ENCODE assay signal across 8 mouse cellular contexts in the genomic region with DNA sequence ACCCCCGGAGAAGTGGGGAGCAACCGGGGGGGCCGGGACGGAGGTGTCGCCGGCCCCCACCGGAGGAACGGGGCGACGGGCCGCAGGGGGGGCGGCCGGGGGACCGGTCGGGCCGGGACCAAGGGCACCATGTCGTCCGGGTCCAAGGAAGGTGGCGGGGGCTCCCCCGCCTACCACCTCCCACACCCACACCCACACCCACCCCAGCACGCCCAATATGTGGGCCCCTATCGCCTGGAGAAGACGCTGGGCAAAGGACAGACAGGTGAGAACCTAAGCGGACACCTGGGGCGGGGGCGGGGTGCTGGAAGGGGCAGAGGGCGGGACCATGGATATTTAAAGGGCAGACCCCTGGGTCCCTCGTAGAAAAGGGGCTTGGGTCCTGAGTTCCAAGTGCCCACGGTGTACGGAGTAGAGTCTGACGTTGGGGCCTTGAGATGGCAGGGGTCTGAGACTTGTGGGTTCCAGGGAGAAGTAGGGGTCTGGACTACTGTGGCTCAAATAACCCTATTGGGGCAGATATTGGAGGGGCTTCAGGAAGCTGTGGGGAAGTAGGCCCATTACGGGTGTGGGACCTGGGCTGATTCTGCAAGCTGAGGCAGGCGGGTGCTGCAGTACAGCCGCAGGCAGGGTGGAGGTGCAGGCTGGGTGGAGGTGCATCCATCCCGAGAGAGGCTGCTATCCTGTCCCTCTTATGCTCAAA. TPM values are rescaled to one million over a fixed set of nuclear protein-coding genes. Genes with fewer than 3 reads are reported as not detected.
A peak's percentile ranks its signal among the peaks of the same experiment; 100 is the strongest.
DNase-seq lines count a peak whose midpoint lies in the region; ATAC-seq and TF ChIP-seq lines count a peak whose summit lies in the region.
"Had no signal": no experiment of that assay in that cellular context is flagged by ENCODE, and none has a peak within 500 bp of the region (broad histone marks: within the 10 kb centered on the region; RNA-seq: fewer than 3 reads in every experiment).

No protein-coding gene starts in this region.

- TF ChIP-seq POLR2A in cortical plate, adult 2 months (IDR thresholded peaks at IDR 0.05; ENCODE audit: extremely low read depth, insufficient read depth, low read length) = no peak

- peak overlapping the region; percentile 86 for H3K9ac ChIP-seq in lung, embryonic 16.5 days (ENCODE audit: low read length)
- peak overlapping the region; percentile 100 for H3K9ac ChIP-seq in hindbrain, embryonic 13.5 days
- H3K9ac ChIP-seq in midbrain, embryonic 14.5 days (replicated peaks; ENCODE audit: low read length) = peak overlapping the region; percentile 100

- no peak for DNase-seq in lung, adult 18-20 months
- DNase-seq in midbrain, embryonic 14.5 days = peak; percentile 51
- DNase-seq in spleen, postnatal 4 days (ENCODE audit: low spot score in 2 of 2) = no peak

- peak overlapping the region; percentile 68 for H3K4me3 ChIP-seq in lung, embryonic 16.5 days (ENCODE audit: low read length)
- H3K4me3 ChIP-seq in cortical plate, adult 2 months (ENCODE audit: insufficient read depth, low read length) = peak overlapping the region; percentile 71
- H3K4me3 ChIP-seq in hindbrain, embryonic 13.5 days = peak overlapping the region; percentile 91
- peak overlapping the region; percentile 99 for H3K4me3 ChIP-seq in midbrain, embryonic 14.5 days (replicated peaks; ENCODE audit: low read depth, low read length)
- H3K4me3 ChIP-seq: megakaryocyte, embryonic 14.5 days had no signal

- peak overlapping the region; percentile 35 for H3K27ac ChIP-seq in lung, embryonic 16.5 days (ENCODE audit: low read length)
- H3K27ac ChIP-seq in cortical plate, adult 2 months (ENCODE audit: insufficient read depth, low read length) = no peak overlapping the region
- H3K27ac ChIP-seq in hindbrain, embryonic 13.5 days = peak overlapping the region; percentile 96
- H3K27ac ChIP-seq in midbrain, embryonic 14.5 days (replicated peaks; ENCODE audit: low read depth, low read length) = peak overlapping the region; percentile 96

- WGBS in lung, embryonic 16.5 days = 5% methylated on average over 33 of the region's 35 CpGs
- WGBS in hindbrain, embryonic 13.5 days = 9% methylated on average over 15 of the region's 35 CpGs
- WGBS in midbrain, embryonic 14.5 days = 3% methylated on average over 32 of the region's 35 CpGs

- TF ChIP-seq CTCF in cortical plate, adult 2 months (IDR thresholded peaks at IDR 0.05; ENCODE audit: extremely low read depth, insufficient read depth, low read length) = no peak

- no peaks in the 10 kb centered on the region for H3K36me3 ChIP-seq in lung, embryonic 16.5 days (ENCODE audit: control insufficient read depth, insufficient read depth, low read length)
- H3K36me3 ChIP-seq in hindbrain, embryonic 13.5 days = peaks cover 34% of the 10 kb centered on the region
- H3K36me3 ChIP-seq in midbrain, embryonic 14.5 days (ENCODE audit: control insufficient read depth, insufficient read depth, low read length) = peaks cover 37% of the 10 kb centered on the region

- ATAC-seq in lung, embryonic 16.5 days (ENCODE audit: low read depth) = peak; percentile 55
- ATAC-seq in hindbrain, embryonic 13.5 days (ENCODE audit: low FRiP score) = peak; percentile 79
- peak; percentile 74 for ATAC-seq in midbrain, embryonic 14.5 days (ENCODE audit: low FRiP score, low TSS enrichment)
- no peak for ATAC-seq in megakaryocyte progenitor cell, adult 5-6 weeks (replicated peaks; ENCODE audit: poor library complexity)

- H3K4me2 ChIP-seq in lung, embryonic 16.5 days (ENCODE audit: low read depth, low read length) = peak overlapping the region; percentile 97
- peak overlapping the region; percentile 85 for H3K4me2 ChIP-seq in hindbrain, embryonic 13.5 days
- H3K4me2 ChIP-seq in midbrain, embryonic 14.5 days (ENCODE audit: low read length) = peak overlapping the region; percentile 74

- no peaks in the 10 kb centered on the region for H3K9me3 ChIP-seq in lung, embryonic 16.5 days (ENCODE audit: control insufficient read depth, low read length)
- H3K9me3 ChIP-seq in hindbrain, embryonic 13.5 days = no peaks in the 10 kb centered on the region
- H3K9me3 ChIP-seq in midbrain, embryonic 14.5 days (ENCODE audit: control insufficient read depth, low read length) = no peaks in the 10 kb centered on the region
- H3K9me3 ChIP-seq: megakaryocyte, embryonic 14.5 days had no signal

- H3K27me3 ChIP-seq in lung, embryonic 16.5 days (ENCODE audit: control insufficient read depth, insufficient read depth, low read depth, low read length) = no peaks in the 10 kb centered on the region; the same call in 1 of the 2 replicates
- no peaks in the 10 kb centered on the region for H3K27me3 ChIP-seq in hindbrain, embryonic 13.5 days
- H3K27me3 ChIP-seq in midbrain, embryonic 14.5 days (ENCODE audit: control insufficient read depth, insufficient read depth, low read length) = no peaks in the 10 kb centered on the region

- H3K4me1 ChIP-seq in lung, embryonic 16.5 days (replicated peaks; ENCODE audit: control insufficient read depth, insufficient read depth, low read length) = peaks cover 7% of the 10 kb centered on the region
- peaks cover 4% of the 10 kb centered on the region; the same call in 1 of the 2 replicates for H3K4me1 ChIP-seq in cortical plate, adult 2 months (ENCODE audit: control insufficient read depth, insufficient read depth, low read length)
- peaks cover 28% of the 10 kb centered on the region for H3K4me1 ChIP-seq in hindbrain, embryonic 13.5 days (replicated peaks)
- peaks cover 10% of the 10 kb centered on the region for H3K4me1 ChIP-seq in midbrain, embryonic 14.5 days (ENCODE audit: control insufficient read depth, insufficient read depth, low read length)

RNA-seq across cellular contexts. Expression of a gene that starts 0.7 kb away (rescaled TPM):
- polyA plus RNA-seq in lung, embryonic 16.5 days (2015; fragmentation: Nextera tagmentation; extraction: Ambion mirVana) = 0.68 and 0.74 TPM in 2 replicates
- 305 and 330 TPM in 2 replicates for polyA plus RNA-seq in cortical plate, adult 2 months (2012; rRNA removed)
- 7.2 and 7.5 TPM in 2 replicates for polyA plus RNA-seq in hindbrain, embryonic 13.5 days (2015; fragmentation: Nextera tagmentation; extraction: Ambion mirVana)
- polyA plus RNA-seq in midbrain, embryonic 14.5 days (2014; fragmentation: Nextera tagmentation; extraction: Ambion mirVana) = 10.0 and 10.8 TPM in 2 replicates
- 0.44 TPM in 1 of 2 replicates, not detected in the other for total RNA-seq in megakaryocyte progenitor cell, adult 5-6 weeks (2015)
- not detected in 2 replicates for total RNA-seq in megakaryocyte progenitor cell, adult 5-6 weeks (2017)

RNA-seq across cellular contexts. Expression of a gene that starts 6.2 kb away (rescaled TPM):
- polyA plus RNA-seq in lung, embryonic 16.5 days (2015; fragmentation: Nextera tagmentation; extraction: Ambion mirVana) = 85.7 and 90.9 TPM in 2 replicates
- 107 and 108 TPM in 2 replicates for polyA plus RNA-seq in cortical plate, adult 2 months (2012; rRNA removed)
- 128 and 137 TPM in 2 replicates for polyA plus RNA-seq in hindbrain, embryonic 13.5 days (2015; fragmentation: Nextera tagmentation; extraction: Ambion mirVana)
- 136 and 169 TPM in 2 replicates for polyA plus RNA-seq in midbrain, embryonic 14.5 days (2014; fragmentation: Nextera tagmentation; extraction: Ambion mirVana)
- total RNA-seq in megakaryocyte progenitor cell, adult 5-6 weeks (2015) = 48.1 and 52.5 TPM in 2 replicates
- 20.2 and 26.2 TPM in 2 replicates for total RNA-seq in megakaryocyte progenitor cell, adult 5-6 weeks (2017)

RNA-seq across cellular contexts. Expression of a gene that starts 32.3 kb away (rescaled TPM):
- polyA plus RNA-seq in lung, embryonic 16.5 days (2015; fragmentation: Nextera tagmentation; extraction: Ambion mirVana) = 3.5 and 3.9 TPM in 2 replicates
- 143 and 145 TPM in 2 replicates for polyA plus RNA-seq in cortical plate, adult 2 months (2012; rRNA removed)
- polyA plus RNA-seq in hindbrain, embryonic 13.5 days (2015; fragmentation: Nextera tagmentation; extraction: Ambion mirVana) = 9.7 and 12.4 TPM in 2 replicates
- polyA plus RNA-seq in midbrain, embryonic 14.5 days (2014; fragmentation: Nextera tagmentation; extraction: Ambion mirVana) = 8.7 and 11.2 TPM in 2 replicates
- total RNA-seq in megakaryocyte progenitor cell, adult 5-6 weeks (2015) = 99.0 and 102 TPM in 2 replicates
- total RNA-seq in megakaryocyte progenitor cell, adult 5-6 weeks (2017) = 124 and 144 TPM in 2 replicates

RNA-seq across cellular contexts. Expression of a gene that starts 33.9 kb away (rescaled TPM):
- 0.14 TPM in 1 of 2 replicates, not detected in the other for polyA plus RNA-seq in lung, embryonic 16.5 days (2015; fragmentation: Nextera tagmentation; extraction: Ambion mirVana)
- polyA plus RNA-seq in cortical plate, adult 2 months (2012; rRNA removed) = 0.09 TPM in 1 of 2 replicates, not detected in the other
- 0.12 and 0.19 TPM in 2 replicates for polyA plus RNA-seq in hindbrain, embryonic 13.5 days (2015; fragmentation: Nextera tagmentation; extraction: Ambion mirVana)
- 0.12 and 0.42 TPM in 2 replicates for polyA plus RNA-seq in midbrain, embryonic 14.5 days (2014; fragmentation: Nextera tagmentation; extraction: Ambion mirVana)
- 10.1 and 12.1 TPM in 2 replicates for total RNA-seq in megakaryocyte progenitor cell, adult 5-6 weeks (2015)
- 23.0 and 24.4 TPM in 2 replicates for total RNA-seq in megakaryocyte progenitor cell, adult 5-6 weeks (2017)

RNA-seq across cellular contexts. Expression of a gene that starts 48.8 kb away (rescaled TPM):
- polyA plus RNA-seq in lung, embryonic 16.5 days (2015; fragmentation: Nextera tagmentation; extraction: Ambion mirVana) = 57.2 and 60.2 TPM in 2 replicates
- 60.1 and 66.9 TPM in 2 replicates for polyA plus RNA-seq in cortical plate, adult 2 months (2012; rRNA removed)
- 79.4 and 86.8 TPM in 2 replicates for polyA plus RNA-seq in hindbrain, embryonic 13.5 days (2015; fragmentation: Nextera tagmentation; extraction: Ambion mirVana)
- 56.2 and 67.0 TPM in 2 replicates for polyA plus RNA-seq in midbrain, embryonic 14.5 days (2014; fragmentation: Nextera tagmentation; extraction: Ambion mirVana)
- total RNA-seq in megakaryocyte progenitor cell, adult 5-6 weeks (2015) = 37.3 and 41.0 TPM in 2 replicates
- 50.1 and 55.6 TPM in 2 replicates for total RNA-seq in megakaryocyte progenitor cell, adult 5-6 weeks (2017)

Comparison
In these comparisons a context has a peak if more than half of its experiments do, and no peak if none do; other contexts are left out.
1. RNA of a gene that starts 0.7 kb away (polyA plus RNA-seq): 305 to 330 TPM in cortical plate, adult 2 months; 10.0 to 10.8 TPM in midbrain, embryonic 14.5 days, 7.2 to 7.5 TPM in hindbrain, embryonic 13.5 days and 0.68 to 0.74 TPM in lung, embryonic 16.5 days; every median in the first group is over 10 times any median in the second.
2. RNA of a gene that starts 32.3 kb away (polyA plus RNA-seq): 143 to 145 TPM in cortical plate, adult 2 months; 9.7 to 12.4 TPM in hindbrain, embryonic 13.5 days, 8.7 to 11.2 TPM in midbrain, embryonic 14.5 days and 3.5 to 3.9 TPM in lung, embryonic 16.5 days; every median in the first group is over 10 times any median in the second.
3. Peak in every context shown above with its lines, with median percentiles within 50 percentile points of each other: H3K4me2 ChIP-seq, H3K4me3 ChIP-seq and H3K9ac ChIP-seq.